Mouse (Mus musculus) G1E (cell line): ENCODE measurements around the gene Adcyap1.

Source experiments
- CTCF ChIP-seq: IDR thresholded peaks from 2 replicates; pipeline ENCODE4 v1.5.1; 2012; ENCODE audit warnings: low read depth, low read length, inconsistent platforms, mixed read lengths
- GATA1 ChIP-seq: IDR thresholded peaks from 2 replicates; pipeline ENCODE4 v1.6.1; 2012; ENCODE audit warnings: borderline replicate concordance, low read length, inconsistent platforms, mixed read lengths

DNA sequence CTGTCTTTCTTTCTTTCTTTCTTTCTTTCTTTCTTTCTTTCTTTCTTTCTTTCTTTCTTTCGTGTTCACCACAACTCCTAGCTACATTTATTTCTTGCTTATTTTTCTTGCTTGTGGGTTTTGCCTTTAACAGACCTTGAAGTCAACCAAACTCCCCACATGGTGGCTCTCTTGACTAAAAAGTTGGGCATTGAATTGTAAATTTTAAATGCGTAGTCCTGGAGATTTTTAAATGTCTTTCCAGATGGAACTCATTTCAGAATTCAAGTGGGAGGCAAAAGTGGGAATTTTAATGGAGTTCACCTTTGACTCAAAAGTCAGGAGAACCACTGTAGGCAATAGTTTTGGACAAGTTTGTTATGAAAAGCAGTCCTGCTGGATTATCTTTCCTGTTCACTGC is 2.0 kb upstream of the Adcyap1 start:
- TF ChIP-seq GATA1, result no peak
- TF ChIP-seq CTCF, result no peak
